Mouse (Mus musculus): ENCODE measurements around the gene Fabp2. TPM values are rescaled to one million over a fixed set of nuclear protein-coding genes. Genes with fewer than 3 reads are reported as not detected.
A peak's percentile ranks its signal among the peaks of the same experiment; 100 is the strongest.

Fabp2 gene
- polyA plus RNA-seq (2015; fragmentation: Nextera tagmentation; extraction: Ambion mirVana) = 14,903 and 15,973 TPM in 2 replicates

GRCm38 (mm10) chr3:122894772-122895171 is at the start of gene Fabp2:
TSS of gene Fabp2 (plus strand) at chr3:122895072.
- H3K36me3 ChIP-seq (ENCODE audit: control insufficient read depth, insufficient read depth) = no peaks in the 10 kb centered on the region
- H3K27ac ChIP-seq (ENCODE audit: low read depth, low read length) = peak within 1 kb of the TSS; percentile 72
- no peaks in the 10 kb centered on the region for H3K4me1 ChIP-seq (replicated peaks; ENCODE audit: control insufficient read depth, insufficient read depth, low read length)
- no peak for TF ChIP-seq CTCF (IDR thresholded peaks at IDR 0.05; ENCODE audit: low read depth)
- H3K9me3 ChIP-seq (ENCODE audit: control insufficient read depth) = no peaks in the 10 kb centered on the region
- H3K4me2 ChIP-seq (replicated peaks; ENCODE audit: low read depth) = peak within 1 kb of the TSS; percentile 54; the same call in 1 of the 2 replicates
- WGBS = 65% methylated on average over 3 of the region's 3 CpGs
- H3K4me3 ChIP-seq (ENCODE audit: low read depth, low read length) = peak within 1 kb of the TSS; percentile 41
- H3K9ac ChIP-seq (ENCODE audit: low read depth, low read length) = peak within 1 kb of the TSS; percentile 49
- ATAC-seq = no peak
- H3K27me3 ChIP-seq (replicated peaks; ENCODE audit: control insufficient read depth, insufficient read depth, low read length) = no peaks in the 10 kb centered on the region

DNA sequence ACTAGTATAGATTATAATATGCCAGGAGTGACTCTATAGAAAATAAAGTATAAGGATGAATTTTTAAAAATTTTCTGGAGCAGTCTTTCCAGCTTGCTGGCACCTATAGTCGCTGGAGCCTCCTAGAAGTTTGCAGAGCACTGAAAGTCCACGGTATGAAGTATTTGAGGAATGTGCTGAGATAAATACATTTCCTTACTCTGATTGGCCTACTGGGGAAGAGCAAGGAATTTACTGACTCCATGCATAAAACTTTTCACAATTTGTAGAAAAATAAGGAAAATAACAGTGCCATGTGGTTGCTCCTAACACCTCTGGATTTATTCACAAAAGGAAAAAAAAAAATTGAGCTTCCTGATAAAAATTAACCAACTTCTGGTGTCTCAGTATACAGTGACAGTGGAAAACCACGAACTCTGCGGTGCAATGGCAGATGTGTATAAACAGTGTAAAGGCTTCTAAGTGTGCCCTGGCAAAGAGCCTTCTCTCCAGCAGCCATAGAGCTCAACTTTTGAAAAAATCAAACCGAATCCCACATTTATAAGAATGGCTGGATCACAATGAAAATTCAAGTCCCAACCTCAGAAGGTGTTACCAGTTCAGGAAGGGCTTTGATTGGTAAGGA is 46.4 kb upstream of the Fabp2 start:
- H3K27ac ChIP-seq (ENCODE audit: low read depth, low read length) = no peak overlapping the region
- no peak for ATAC-seq
- WGBS = 38% methylated on average over 5 of the region's 5 CpGs
- H3K36me3 ChIP-seq (ENCODE audit: control insufficient read depth, insufficient read depth) = peaks cover 12% of the 10 kb centered on the region
- no peak overlapping the region for H3K4me3 ChIP-seq (ENCODE audit: low read depth, low read length)
- H3K9me3 ChIP-seq (ENCODE audit: control insufficient read depth) = no peaks in the 10 kb centered on the region
- no peaks in the 10 kb centered on the region for H3K4me1 ChIP-seq (replicated peaks; ENCODE audit: control insufficient read depth, insufficient read depth, low read length)
- TF ChIP-seq CTCF (IDR thresholded peaks at IDR 0.05; ENCODE audit: low read depth) = no peak
- no peaks in the 10 kb centered on the region for H3K27me3 ChIP-seq (replicated peaks; ENCODE audit: control insufficient read depth, insufficient read depth, low read length)
- H3K9ac ChIP-seq (ENCODE audit: low read depth, low read length) = no peak overlapping the region
- no peak overlapping the region for H3K4me2 ChIP-seq (replicated peaks; ENCODE audit: low read depth)

- H3K36me3 ChIP-seq (ENCODE audit: control insufficient read depth, insufficient read depth) = peaks cover 18% of the 10 kb centered on the region
- no peak overlapping the region for H3K9ac ChIP-seq (ENCODE audit: low read depth, low read length)
- no peak for TF ChIP-seq CTCF (IDR thresholded peaks at IDR 0.05; ENCODE audit: low read depth)
- H3K4me1 ChIP-seq (replicated peaks; ENCODE audit: control insufficient read depth, insufficient read depth, low read length) = no peaks in the 10 kb centered on the region
- WGBS = 75% methylated on average over 11 of the region's 11 CpGs
- H3K4me3 ChIP-seq (ENCODE audit: low read depth, low read length) = no peak overlapping the region
- H3K9me3 ChIP-seq (ENCODE audit: control insufficient read depth) = no peaks in the 10 kb centered on the region
- ATAC-seq = no peak
- no peak overlapping the region for H3K4me2 ChIP-seq (replicated peaks; ENCODE audit: low read depth)
- no peaks in the 10 kb centered on the region for H3K27me3 ChIP-seq (replicated peaks; ENCODE audit: control insufficient read depth, insufficient read depth, low read length)
- H3K27ac ChIP-seq (ENCODE audit: low read depth, low read length) = no peak overlapping the region
These were observed 39.7 kb upstream of the Fabp2 start for GRCm38 (mm10) chr3:122855149-122855548.

GRCm38 (mm10) chr3:122859829-122860228 is 35.0 kb upstream of the Fabp2 start:
- 62% methylated on average over 2 of the region's 2 CpGs for WGBS
- H3K4me2 ChIP-seq (replicated peaks; ENCODE audit: low read depth) = no peak overlapping the region
- peaks cover 7% of the 10 kb centered on the region; the same call in 1 of the 2 replicates for H3K36me3 ChIP-seq (ENCODE audit: control insufficient read depth, insufficient read depth)
- H3K27ac ChIP-seq (ENCODE audit: low read depth, low read length) = no peak overlapping the region
- H3K9me3 ChIP-seq (ENCODE audit: control insufficient read depth) = no peaks in the 10 kb centered on the region
- H3K27me3 ChIP-seq (replicated peaks; ENCODE audit: control insufficient read depth, insufficient read depth, low read length) = no peaks in the 10 kb centered on the region
- H3K4me1 ChIP-seq (replicated peaks; ENCODE audit: control insufficient read depth, insufficient read depth, low read length) = no peaks in the 10 kb centered on the region
- H3K9ac ChIP-seq (ENCODE audit: low read depth, low read length) = no peak overlapping the region
- no peak overlapping the region for H3K4me3 ChIP-seq (ENCODE audit: low read depth, low read length)
- no peak for ATAC-seq
- peak; percentile 46 for TF ChIP-seq CTCF (IDR thresholded peaks at IDR 0.05; ENCODE audit: low read depth)

DNA sequence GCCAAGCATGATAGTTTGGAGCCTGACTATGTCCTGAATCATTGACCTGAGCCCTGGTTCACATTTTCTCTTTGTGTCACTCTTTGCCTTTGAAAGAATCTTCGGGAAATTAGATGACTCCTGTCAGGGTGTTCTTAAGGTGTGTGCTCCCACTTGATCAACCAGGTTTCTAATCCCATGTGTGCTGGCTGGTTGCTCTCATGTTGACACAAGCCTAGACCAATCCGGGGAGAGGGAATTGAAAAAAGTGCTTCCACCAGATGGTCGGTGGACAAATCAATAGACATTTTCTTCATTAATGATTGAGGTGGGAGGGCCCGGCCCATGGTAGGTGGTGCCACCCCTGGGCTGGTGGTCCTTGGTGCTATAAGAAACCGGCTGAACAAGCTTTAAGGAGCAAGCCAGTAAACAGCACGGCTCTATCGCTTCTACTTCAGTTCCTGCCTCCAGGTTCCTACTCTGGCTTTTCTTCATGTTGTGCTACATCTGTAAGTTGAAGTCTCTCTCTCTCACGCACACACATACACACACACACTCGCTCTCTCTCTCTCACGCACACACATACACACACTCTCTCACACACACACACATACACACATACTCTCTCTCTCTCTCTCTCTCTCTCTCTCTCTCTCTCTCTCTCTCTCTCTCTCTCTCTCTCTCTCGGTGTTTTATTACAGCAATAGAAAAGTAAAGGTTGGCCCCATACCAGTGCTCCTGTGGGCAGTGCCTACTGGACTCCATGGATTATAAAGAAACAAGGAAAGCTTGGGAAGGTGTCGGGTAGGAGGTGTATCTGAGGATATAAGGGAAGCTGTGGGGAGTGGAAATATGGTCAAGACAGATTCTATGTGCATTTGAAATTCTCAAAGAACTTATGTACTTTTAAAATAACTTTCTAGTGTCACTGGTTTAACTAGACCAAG is 34.0 kb upstream of the Fabp2 start:
- H3K9ac ChIP-seq (ENCODE audit: low read depth, low read length) = no peak overlapping the region
- no peaks in the 10 kb centered on the region for H3K4me1 ChIP-seq (replicated peaks; ENCODE audit: control insufficient read depth, insufficient read depth, low read length)
- no peaks in the 10 kb centered on the region for H3K27me3 ChIP-seq (replicated peaks; ENCODE audit: control insufficient read depth, insufficient read depth, low read length)
- WGBS = 53% methylated on average over 12 of the region's 12 CpGs
- 0 out of 2 replicates have a peak overlapping the region, but pooled peaks have one; percentile 9 for H3K27ac ChIP-seq (ENCODE audit: low read depth, low read length)
- H3K4me3 ChIP-seq (ENCODE audit: low read depth, low read length) = no peak overlapping the region
- TF ChIP-seq CTCF (IDR thresholded peaks at IDR 0.05; ENCODE audit: low read depth) = no peak
- H3K36me3 ChIP-seq (ENCODE audit: control insufficient read depth, insufficient read depth) = no peaks in the 10 kb centered on the region; the same call in 1 of the 2 replicates
- H3K4me2 ChIP-seq (replicated peaks; ENCODE audit: low read depth) = 0 out of 2 replicates have a peak overlapping the region, but pooled peaks have one; percentile 21
- ATAC-seq = peak; percentile 78
- H3K9me3 ChIP-seq (ENCODE audit: control insufficient read depth) = no peaks in the 10 kb centered on the region

GRCm38 (mm10) chr3:122865092-122865491 is 29.8 kb upstream of the Fabp2 start:
- H3K4me3 ChIP-seq (ENCODE audit: low read depth, low read length) = no peak overlapping the region
- H3K9ac ChIP-seq (ENCODE audit: low read depth, low read length) = no peak overlapping the region
- H3K27ac ChIP-seq (ENCODE audit: low read depth, low read length) = no peak overlapping the region
- H3K4me1 ChIP-seq (replicated peaks; ENCODE audit: control insufficient read depth, insufficient read depth, low read length) = no peaks in the 10 kb centered on the region
- no peak for ATAC-seq
- no peak overlapping the region for H3K4me2 ChIP-seq (replicated peaks; ENCODE audit: low read depth)
- WGBS = 72% methylated on average over 4 of the region's 4 CpGs
- no peaks in the 10 kb centered on the region for H3K9me3 ChIP-seq (ENCODE audit: control insufficient read depth)
- no peaks in the 10 kb centered on the region for H3K36me3 ChIP-seq (ENCODE audit: control insufficient read depth, insufficient read depth)
- TF ChIP-seq CTCF (IDR thresholded peaks at IDR 0.05; ENCODE audit: low read depth) = no peak
- H3K27me3 ChIP-seq (replicated peaks; ENCODE audit: control insufficient read depth, insufficient read depth, low read length) = no peaks in the 10 kb centered on the region

All from intestine, postnatal 0 days (tissue).